Mouse (Mus musculus): ENCODE data around the gene Ccn1.

Gene Ccn1

DNA sequence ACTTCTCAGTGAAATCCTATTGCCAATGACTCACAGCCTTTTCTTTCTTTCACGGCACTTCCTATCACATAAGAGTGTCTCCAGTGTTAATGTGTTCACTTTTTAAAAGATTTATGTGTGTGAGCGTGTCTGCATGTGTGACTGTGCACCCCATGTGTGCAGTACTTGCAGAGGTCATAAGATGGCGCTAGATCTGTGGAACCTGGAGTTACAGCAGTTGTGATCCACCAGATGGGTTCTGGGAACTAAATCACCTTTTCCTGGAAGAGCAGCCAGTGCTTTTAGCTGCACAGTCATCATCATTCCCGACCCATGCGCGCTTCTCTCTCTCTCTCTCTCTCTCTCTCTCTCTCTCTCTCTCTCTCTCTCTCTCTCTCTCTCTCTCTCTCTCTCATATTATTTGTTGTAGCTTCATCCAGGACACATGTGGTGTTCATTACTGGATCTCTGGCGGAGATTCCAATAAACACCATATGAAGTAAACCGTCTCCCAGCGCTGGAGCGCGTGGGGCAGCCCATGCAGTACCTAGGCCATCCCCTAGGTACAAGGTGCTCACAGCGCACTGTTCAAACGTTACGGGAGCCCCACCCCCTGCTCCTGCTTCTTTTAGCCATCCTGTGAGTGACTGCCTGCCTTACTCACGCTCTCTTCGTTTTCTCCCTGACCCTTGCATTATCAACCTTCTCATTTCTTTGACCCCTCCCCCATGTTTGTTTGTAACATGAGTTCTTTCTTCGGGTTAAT lies 30.0 kb downstream of the Ccn1 start:
- peak; percentile 88 for DNase-seq (ENCODE audit: low read depth, low spot score)

DNA sequence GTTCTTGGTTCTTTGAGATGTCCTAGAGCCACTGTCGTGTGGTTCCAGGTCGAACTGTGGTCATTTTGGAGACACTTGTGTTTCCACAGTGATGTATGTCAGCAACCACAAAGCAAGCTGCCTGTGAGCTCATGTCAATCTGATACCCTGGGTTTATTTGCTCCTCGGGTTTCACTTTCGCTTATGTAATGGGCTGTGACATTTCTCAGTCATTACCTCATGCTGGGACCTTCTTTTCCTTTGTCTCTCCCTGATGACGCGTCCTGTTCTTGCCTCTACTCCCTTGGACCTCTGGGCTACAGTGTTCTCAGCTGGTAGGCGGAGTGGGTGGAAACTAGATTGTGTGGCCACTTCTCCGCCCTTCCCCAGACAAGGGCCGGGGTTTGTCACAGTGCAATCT lies 31.5 kb downstream of the Ccn1 start:
- DNase-seq (ENCODE audit: low read depth, low spot score): peak; percentile 64

DNA sequence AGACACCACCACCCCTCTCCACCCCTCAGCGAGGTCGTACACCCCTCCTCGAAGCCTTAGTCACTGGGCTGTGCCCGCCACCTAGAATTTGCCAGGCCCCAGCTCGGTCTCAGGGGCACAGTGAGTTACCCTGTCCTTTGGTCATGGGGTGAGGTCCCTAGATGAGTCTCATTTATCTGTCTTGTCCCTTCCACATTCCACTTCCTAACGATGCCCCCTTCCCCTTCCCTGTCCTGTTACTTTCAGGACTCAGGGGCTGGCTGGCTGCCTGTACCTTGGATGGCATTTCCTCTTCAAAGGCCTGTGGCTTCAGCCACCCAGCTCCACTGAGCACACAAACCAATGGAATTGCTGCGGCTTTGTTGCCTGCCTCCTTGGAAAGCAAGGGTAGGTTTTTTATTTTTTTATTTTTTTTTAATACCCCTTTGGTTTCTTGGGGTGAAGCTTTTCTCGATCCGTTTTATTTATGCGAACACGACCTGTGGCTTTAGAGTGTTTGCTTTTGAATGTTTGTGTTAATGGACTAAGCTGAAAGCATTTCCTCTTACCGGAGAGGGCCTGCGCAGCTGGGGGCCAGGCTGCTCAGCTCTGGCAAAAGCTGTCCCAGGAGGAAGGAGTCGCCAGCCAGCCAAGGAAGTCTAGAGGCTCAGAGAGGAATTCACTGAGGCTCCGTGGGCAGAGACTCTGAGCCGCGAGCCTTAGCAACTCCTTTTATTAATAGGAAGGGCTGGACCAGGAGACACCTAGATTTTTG lies 35.2 kb downstream of the Ccn1 start:
- peak; percentile 62 for DNase-seq (ENCODE audit: low read depth, low spot score)

DNA sequence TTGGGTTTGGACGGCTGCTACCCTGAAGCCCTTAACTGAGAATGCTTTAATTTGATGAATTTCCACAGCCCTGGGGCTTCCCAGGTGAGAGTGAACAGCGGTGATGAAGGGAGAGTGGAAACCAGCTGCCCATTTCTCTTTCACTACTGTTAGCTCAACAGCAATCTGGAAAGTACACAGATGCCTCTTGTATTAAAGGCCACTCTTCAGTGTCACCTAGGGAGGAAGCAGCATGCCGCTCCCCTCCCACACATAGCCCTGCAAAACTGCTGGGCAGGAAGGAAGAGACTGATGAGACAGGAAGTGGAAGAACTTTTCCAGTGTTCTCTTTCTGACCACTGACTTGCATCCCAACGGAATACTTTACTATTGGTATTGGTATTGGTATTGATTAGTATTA lies 36.5 kb downstream of the Ccn1 start:
- DNase-seq (ENCODE audit: low read depth, low spot score): no peak

DNA sequence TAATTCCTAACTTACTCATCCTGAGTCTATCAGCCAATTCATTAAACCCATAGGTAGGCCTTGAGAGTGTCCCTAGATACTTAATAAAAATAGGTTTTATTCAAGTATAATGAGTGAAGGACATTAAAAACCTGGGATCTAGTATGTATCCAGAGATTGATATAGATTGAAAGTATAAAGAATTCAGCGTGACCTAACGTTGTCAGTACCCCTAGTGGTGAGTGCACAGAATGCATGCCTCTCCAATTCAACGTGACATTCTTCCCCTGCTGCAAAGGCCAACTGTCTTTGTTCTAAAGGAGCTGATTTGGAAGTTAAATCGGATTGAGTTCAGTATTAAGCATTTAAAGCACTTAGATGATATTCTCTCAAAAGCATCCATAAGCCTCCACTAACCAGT lies 37.1 kb downstream of the Ccn1 start:
- peak; percentile 65 for DNase-seq (ENCODE audit: low read depth, low spot score)

DNA sequence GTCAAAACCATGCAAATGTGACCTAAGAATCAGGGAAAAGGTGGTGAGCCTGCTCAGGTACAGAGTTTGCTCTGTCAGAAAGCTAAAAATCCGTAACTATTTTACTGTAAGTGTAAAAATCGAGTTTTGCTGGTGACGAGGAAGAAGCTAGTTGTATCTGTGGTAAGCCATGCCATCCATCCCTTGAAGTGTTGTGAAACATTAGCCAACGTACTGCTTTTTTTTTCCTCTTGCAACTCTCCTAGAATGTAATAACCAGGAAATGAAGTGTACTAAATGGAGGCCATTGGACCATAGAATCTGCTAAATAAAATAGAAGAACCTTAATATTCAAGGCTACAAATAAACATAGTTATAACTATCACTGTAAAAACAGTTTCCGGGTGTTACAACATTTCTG lies 41.5 kb downstream of the Ccn1 start:
- no peak for DNase-seq (ENCODE audit: low read depth, low spot score)

DNA sequence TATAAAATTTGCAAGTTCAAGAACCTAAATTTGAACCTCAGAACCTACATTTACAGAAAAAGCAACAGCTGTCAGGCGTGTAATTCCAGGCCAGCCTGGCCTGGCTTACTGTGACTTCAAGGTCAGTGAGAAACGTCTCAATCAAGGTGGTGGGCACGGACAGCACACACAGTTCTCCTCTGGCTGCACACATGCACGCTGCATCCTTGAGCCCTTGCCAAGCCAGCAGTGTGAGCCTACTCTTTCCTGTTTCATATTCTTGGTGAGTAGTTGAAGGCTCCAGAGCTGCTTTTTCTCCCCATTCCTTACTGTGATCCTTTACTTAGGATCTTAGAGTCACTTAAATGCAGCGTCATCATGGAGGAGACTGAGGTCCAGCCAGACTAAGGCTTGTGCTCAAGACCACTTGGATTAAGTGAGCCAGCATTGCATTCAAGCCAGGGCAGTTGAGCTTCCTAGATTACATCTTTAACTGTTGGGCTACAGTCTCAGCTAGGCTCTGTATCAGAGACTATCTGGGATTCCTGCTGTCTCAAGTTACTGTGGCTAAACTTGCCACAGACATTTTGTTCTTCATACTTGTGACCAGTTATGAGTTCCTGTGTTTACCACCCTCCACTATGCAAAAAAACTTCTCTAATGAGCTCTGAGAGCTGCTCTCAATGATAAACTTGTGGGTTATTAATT lies 44.2 kb downstream of the Ccn1 start:
- DNase-seq (ENCODE audit: low read depth, low spot score): no peak

DNA sequence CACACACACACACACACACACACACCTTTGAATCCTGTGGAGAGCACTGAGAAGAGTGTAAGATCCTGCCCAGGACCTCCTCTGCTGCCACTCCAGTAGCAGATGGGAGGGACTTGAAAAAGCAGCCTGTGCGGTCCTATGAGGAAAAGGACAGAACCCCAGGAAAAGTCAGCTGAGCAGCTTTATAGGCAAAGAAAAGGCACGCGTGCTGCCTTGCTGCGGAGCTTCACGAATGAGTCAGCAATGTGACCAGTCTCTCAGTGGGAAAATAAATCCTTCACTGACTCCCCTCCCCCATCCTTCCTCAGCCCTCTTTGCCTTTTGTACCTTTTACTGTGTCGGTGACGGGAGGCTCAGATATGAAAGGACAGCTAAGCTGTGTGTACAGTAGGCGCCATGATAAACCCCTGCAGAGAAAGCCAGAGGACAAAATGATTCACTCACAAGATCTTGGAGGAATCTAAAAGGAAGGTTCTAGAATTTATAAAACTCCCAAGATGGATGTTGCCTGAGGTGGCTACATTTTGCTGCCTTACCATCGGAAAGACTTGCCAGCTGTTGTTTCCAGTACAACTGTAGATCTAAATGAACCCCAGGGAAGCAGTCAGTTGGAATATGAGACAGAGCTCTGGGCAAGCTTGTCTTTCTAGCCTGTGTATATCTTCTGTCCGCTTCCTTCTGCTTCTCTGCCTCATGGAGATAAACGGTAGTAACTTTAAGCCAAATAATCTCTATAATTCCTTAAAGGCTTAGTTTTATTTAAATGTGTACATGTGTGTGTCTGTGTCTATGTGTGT lies 47.2 kb downstream of the Ccn1 start:
- DNase-seq (ENCODE audit: low read depth, low spot score): peak; percentile 68

DNA sequence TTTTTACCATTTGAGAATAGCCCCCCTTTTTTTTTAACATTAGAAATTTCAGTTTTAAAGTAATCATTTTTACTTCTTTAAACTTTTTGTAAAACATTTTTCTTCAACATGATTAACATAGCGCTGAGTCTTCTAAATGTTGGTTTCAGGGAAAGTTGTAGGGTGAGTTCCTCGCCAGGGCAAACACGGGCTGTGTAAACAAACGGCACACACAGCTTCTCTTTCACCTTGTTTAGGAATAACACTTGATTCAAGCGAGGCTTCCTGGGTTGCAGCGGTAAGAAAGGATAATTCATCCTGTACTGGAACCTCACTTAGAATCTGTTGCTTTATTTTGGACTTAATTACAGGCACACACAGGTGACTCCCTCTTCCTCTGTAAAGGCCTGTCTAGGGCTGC lies 48.4 kb downstream of the Ccn1 start:
- DNase-seq (ENCODE audit: low read depth, low spot score): no peak

DNA sequence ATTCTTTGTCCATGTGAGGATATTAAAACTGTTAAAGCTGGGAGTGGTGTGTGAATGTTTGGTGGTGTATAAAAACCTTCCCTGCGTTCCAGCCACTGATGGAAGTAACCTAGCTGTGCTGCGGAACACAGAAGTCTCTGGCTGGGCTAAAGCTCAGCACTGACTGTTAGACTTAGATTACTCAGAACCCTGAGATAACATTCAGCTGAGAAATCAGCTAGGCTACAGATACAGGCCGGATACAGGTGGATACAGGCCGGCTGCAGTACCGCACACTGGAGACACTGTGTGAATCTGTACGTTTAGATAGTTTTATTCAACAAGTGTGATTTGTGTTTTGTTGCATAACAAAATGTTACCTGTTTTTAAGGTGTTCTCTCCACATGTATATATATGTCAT lies 49.0 kb downstream of the Ccn1 start:
- DNase-seq (ENCODE audit: low read depth, low spot score): no peak

DNA sequence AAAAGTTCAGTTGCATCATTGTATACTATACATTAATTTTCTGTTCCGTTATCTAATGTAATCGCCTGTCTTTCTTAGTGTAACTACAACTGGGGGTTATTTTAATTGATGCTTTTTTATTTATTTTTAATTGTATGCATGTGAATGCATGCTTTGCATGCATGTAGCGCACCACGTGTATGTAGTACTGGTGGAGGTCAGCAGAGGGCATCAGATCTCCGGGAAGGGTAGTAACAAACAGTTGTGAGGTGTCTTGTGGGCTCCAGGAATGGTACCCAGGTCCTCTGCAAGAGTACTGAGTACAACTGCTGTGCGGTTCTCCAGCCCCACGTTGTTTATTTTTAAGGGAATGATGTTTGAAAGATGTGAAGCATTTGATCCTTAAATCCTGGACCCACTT lies 50.7 kb downstream of the Ccn1 start:
- DNase-seq (ENCODE audit: low read depth, low spot score): peak; percentile 57
